Mouse (Mus musculus) megakaryocyte-erythroid progenitor cell, adult 5 weeks (primary cell): ENCODE measurements around the gene Cldn34b1. TPM values are rescaled to one million over a fixed set of nuclear protein-coding genes. Genes with fewer than 3 reads are reported as not detected.

Experiments
- polyA plus RNA-seq: library from polyadenylated mRNA; stranded (reverse); fragments of >175 nt; gene quantifications from 2 replicates; pipeline ENCODE4 v1.2.3, GENCODE M21; 2012

The Cldn34b1 gene
- polyA plus RNA-seq: not detected in 2 replicates

GRCm38 (mm10) chrX:154890167-154890566, at the start of gene Cldn34b1:
TSS of gene Cldn34b1 (minus strand) at chrX:154890267.

GRCm38 (mm10) chrX:154935887-154936286, 45.8 kb upstream of the Cldn34b1 start, which contains the start of gene Magea6:
TSS of gene Magea6 (minus strand) at chrX:154935987.

Other genes starting within 250 kb of the Cldn34b1 start
- gene Magea6, start 45.7 kb upstream of the Cldn34b1 start, polyA plus RNA-seq: not detected in 2 replicates
- gene Magea3, start 59.2 kb upstream of the Cldn34b1 start, polyA plus RNA-seq: not detected in 2 replicates
- gene Magea8, start 105.6 kb upstream of the Cldn34b1 start, polyA plus RNA-seq: not detected in 2 replicates
- not detected in 2 replicates for gene Magea5, start 172.9 kb upstream of the Cldn34b1 start, polyA plus RNA-seq
- not detected in 2 replicates for gene Magea1, start 199.5 kb upstream of the Cldn34b1 start, polyA plus RNA-seq
- gene Magea2, start 203.4 kb upstream of the Cldn34b1 start, polyA plus RNA-seq: not detected in 2 replicates
- gene Cldn34b2, start 238.1 kb upstream of the Cldn34b1 start, polyA plus RNA-seq: 0.06 TPM in 1 of 2 replicates, not detected in the other